Comparison of ENCODE assay signal across 8 mouse cellular contexts in genomic region chr16:28752638-28753118, GRCm38 (mm10). TPM values are rescaled to one million over a fixed set of nuclear protein-coding genes. Genes with fewer than 3 reads are reported as not detected.
DNase-seq lines count a peak whose midpoint lies in the region; ATAC-seq lines count a peak whose summit lies in the region.

Fgf12 (minus strand) TSS chr16:28753068.

- H3K27ac ChIP-seq in forebrain, embryonic 11.5 days (ENCODE audit: low read depth, low read length), result no peak within 1 kb of the TSS
- peak within 1 kb of the TSS; percentile 60; the same call in 1 of the 2 replicates for H3K27ac ChIP-seq in hindbrain, embryonic 12.5 days
- H3K27ac ChIP-seq in limb, embryonic 12.5 days, result no peak within 1 kb of the TSS
- no peak within 1 kb of the TSS for H3K27ac ChIP-seq in stomach, embryonic 14.5 days (ENCODE audit: low read length)

- no peaks in the 10 kb centered on the region for H3K36me3 ChIP-seq in megakaryocyte, embryonic 14.5 days (replicated peaks; ENCODE audit: low read length)
- H3K36me3 ChIP-seq in forebrain, embryonic 11.5 days (ENCODE audit: control insufficient read depth, insufficient read depth, low read length), result no peaks in the 10 kb centered on the region
- no peaks in the 10 kb centered on the region for H3K36me3 ChIP-seq in hindbrain, embryonic 12.5 days
- H3K36me3 ChIP-seq in limb, embryonic 12.5 days, result no peaks in the 10 kb centered on the region
- no peaks in the 10 kb centered on the region for H3K36me3 ChIP-seq in stomach, embryonic 14.5 days (ENCODE audit: control insufficient read depth, insufficient read depth, low read length)

- H3K4me3 ChIP-seq in megakaryocyte, embryonic 14.5 days (replicated peaks), result peak within 1 kb of the TSS; percentile 57
- peak within 1 kb of the TSS; percentile 41 for H3K4me3 ChIP-seq in forebrain, embryonic 11.5 days (ENCODE audit: low read depth, low read length)
- peak within 1 kb of the TSS; percentile 44 for H3K4me3 ChIP-seq in hindbrain, embryonic 12.5 days
- peak within 1 kb of the TSS; percentile 37 for H3K4me3 ChIP-seq in limb, embryonic 12.5 days (replicated peaks)
- peak within 1 kb of the TSS; percentile 25 for H3K4me3 ChIP-seq in stomach, embryonic 14.5 days (ENCODE audit: low read depth, low read length)

- H3K4me1 ChIP-seq in megakaryocyte, embryonic 14.5 days, result peaks cover 5% of the 10 kb centered on the region; the same call in 1 of the 2 replicates
- H3K4me1 ChIP-seq in forebrain, embryonic 11.5 days (replicated peaks; ENCODE audit: control insufficient read depth, insufficient read depth, low read length), result no peaks in the 10 kb centered on the region
- 0 out of 2 replicates have a peak, but pooled peaks cover 2% of the 10 kb centered on the region for H3K4me1 ChIP-seq in hindbrain, embryonic 12.5 days
- H3K4me1 ChIP-seq in limb, embryonic 12.5 days (replicated peaks), result peaks cover 6% of the 10 kb centered on the region; the same call in 1 of the 2 replicates
- H3K4me1 ChIP-seq in stomach, embryonic 14.5 days (ENCODE audit: control insufficient read depth, insufficient read depth, low read length), result 0 out of 2 replicates have a peak, but pooled peaks cover 3% of the 10 kb centered on the region

- H3K27me3 ChIP-seq in megakaryocyte, embryonic 14.5 days (replicated peaks), result peaks cover 9% of the 10 kb centered on the region
- no peaks in the 10 kb centered on the region for H3K27me3 ChIP-seq in forebrain, embryonic 11.5 days (ENCODE audit: control insufficient read depth, insufficient read depth, low read length)
- H3K27me3 ChIP-seq in hindbrain, embryonic 12.5 days, result no peaks in the 10 kb centered on the region
- peaks cover 11% of the 10 kb centered on the region; the same call in 1 of the 2 replicates for H3K27me3 ChIP-seq in limb, embryonic 12.5 days
- H3K27me3 ChIP-seq in stomach, embryonic 14.5 days (ENCODE audit: control insufficient read depth, insufficient read depth, low read length), result no peaks in the 10 kb centered on the region

- peak within 1 kb of the TSS; percentile 61 for H3K9ac ChIP-seq in forebrain, embryonic 11.5 days (ENCODE audit: low read length)
- peak within 1 kb of the TSS; percentile 59 for H3K9ac ChIP-seq in hindbrain, embryonic 12.5 days
- peak within 1 kb of the TSS; percentile 50; the same call in 1 of the 2 replicates for H3K9ac ChIP-seq in limb, embryonic 12.5 days (replicated peaks)
- no peak within 1 kb of the TSS for H3K9ac ChIP-seq in stomach, embryonic 14.5 days (replicated peaks; ENCODE audit: low read depth, low read length)

- 0 out of 2 replicates have a peak, but pooled peaks cover 3% of the 10 kb centered on the region for H3K9me3 ChIP-seq in megakaryocyte, embryonic 14.5 days
- no peaks in the 10 kb centered on the region for H3K9me3 ChIP-seq in forebrain, embryonic 11.5 days (ENCODE audit: control insufficient read depth, low read length)
- H3K9me3 ChIP-seq in hindbrain, embryonic 12.5 days (replicated peaks), result no peaks in the 10 kb centered on the region
- H3K9me3 ChIP-seq in limb, embryonic 12.5 days, result no peaks in the 10 kb centered on the region
- H3K9me3 ChIP-seq in stomach, embryonic 14.5 days (ENCODE audit: control insufficient read depth, low read depth, low read length), result no peaks in the 10 kb centered on the region

- ATAC-seq in megakaryocyte, adult 5-6 weeks (ENCODE audit: poor library complexity, severe bottlenecking), result no peak
- ATAC-seq in forebrain, embryonic 11.5 days (replicated peaks; ENCODE audit: low FRiP score), result peak; percentile 43; the same call in 1 of the 2 replicates
- ATAC-seq in hindbrain, embryonic 12.5 days (ENCODE audit: low FRiP score), result peak; percentile 59
- no peak for ATAC-seq in limb, embryonic 12.5 days (ENCODE audit: insufficient number of reproducible peaks, insufficient read depth, low FRiP score, low TSS enrichment, low read depth)
- no peak for ATAC-seq in stomach, embryonic 14.5 days (ENCODE audit: insufficient number of reproducible peaks, insufficient read depth, low FRiP score, low read depth)

- under 1% methylated on average over 16 of the region's 16 CpGs for WGBS in forebrain, embryonic 11.5 days
- 1% methylated on average over 16 of the region's 16 CpGs for WGBS in hindbrain, embryonic 12.5 days
- under 1% methylated on average over 16 of the region's 16 CpGs for WGBS in limb, embryonic 12.5 days
- under 1% methylated on average over 16 of the region's 16 CpGs for WGBS in stomach, embryonic 14.5 days

- intact Hi-C loops in gastrocnemius, postnatal 14 days (cut with DNase I; ENCODE audit: low total_unique reads), result no loop called here

- peak; percentile 62 for DNase-seq in forebrain, embryonic 11.5 days (ENCODE audit: low spot score)
- no peak for DNase-seq in gastrocnemius, postnatal 14 days
- DNase-seq in spleen, postnatal 36 days (ENCODE audit: low spot score in 2 of 2), result no peak

- H3K4me2 ChIP-seq in forebrain, embryonic 11.5 days (ENCODE audit: low read depth, low read length, severe bottlenecking), result peak within 1 kb of the TSS; percentile 81
- H3K4me2 ChIP-seq in hindbrain, embryonic 12.5 days (replicated peaks), result peak within 1 kb of the TSS; percentile 86
- H3K4me2 ChIP-seq in limb, embryonic 12.5 days, result peak within 1 kb of the TSS; percentile 69
- peak within 1 kb of the TSS; percentile 58 for H3K4me2 ChIP-seq in stomach, embryonic 14.5 days (replicated peaks; ENCODE audit: low read depth, low read length)

RNA-seq across cellular contexts. Expression of gene Fgf12, which starts in this region (rescaled TPM):
- not detected in 2 replicates for polyA plus RNA-seq in megakaryocyte, embryonic 14.5 days (2012; ENCODE audit: insufficient read depth, low replicate concordance)
- 0.07 TPM in 1 of 2 replicates, not detected in the other for total RNA-seq in megakaryocyte, adult 5-6 weeks (2015)
- total RNA-seq in megakaryocyte, adult 5-6 weeks (2017), result 0.11 TPM in 1 of 2 replicates, not detected in the other
- polyA plus RNA-seq in forebrain, embryonic 11.5 days (2014; fragmentation: Nextera tagmentation; extraction: Ambion mirVana), result 1.8 and 3.3 TPM in 2 replicates
- polyA plus RNA-seq in hindbrain, embryonic 12.5 days (2016; fragmentation: Nextera tagmentation; extraction: Ambion mirVana), result 9.9 and 11.4 TPM in 2 replicates
- 5.0 and 5.2 TPM in 2 replicates for polyA plus RNA-seq in limb, embryonic 12.5 days (2016; fragmentation: Nextera tagmentation; extraction: Ambion mirVana)
- polyA plus RNA-seq in stomach, embryonic 14.5 days (2014; fragmentation: Nextera tagmentation; extraction: Ambion mirVana), result 4.4 TPM in 2 replicates
- total RNA-seq in gastrocnemius, postnatal 14 days (2021), result under 1 TPM; 0.18 to 0.60 TPM

Comparison
In these comparisons a context has a peak if more than half of its experiments do, and no peak if none do; other contexts are left out.
1. ATAC-seq: peak in forebrain, embryonic 11.5 days (single experiment) and hindbrain, embryonic 12.5 days (single experiment); none in megakaryocyte, adult 5-6 weeks (single experiment), limb, embryonic 12.5 days (single experiment) and stomach, embryonic 14.5 days (single experiment).
2. Peak in every context shown above with its lines, with median percentiles within 50 percentile points of each other: H3K4me3 ChIP-seq and H3K4me2 ChIP-seq.